Mouse (Mus musculus): ENCODE data around the gene Kbtbd2. TPM values are rescaled to one million over a fixed set of nuclear protein-coding genes. Genes with fewer than 3 reads are reported as not detected.
A peak's percentile ranks its signal among the peaks of the same experiment; 100 is the strongest.

Kbtbd2 gene
- polyA plus RNA-seq (2015; fragmentation: Nextera tagmentation; extraction: Ambion mirVana) = 17.1 and 19.3 TPM in 2 replicates

GRCm38 (mm10) chr6:56797311-56798151 lies at the start of gene Kbtbd2:
TSS of gene Kbtbd2 (minus strand) at chr6:56797813.
- under 1% methylated on average over 87 of the region's 98 CpGs for WGBS
- Histone ChIP-seq H3K36me3 (ENCODE audit: control insufficient read depth, insufficient read depth, low read length) (no peaks in the 10 kb centered on the region), H3K27ac (ENCODE audit: low read length) (peak within 1 kb of the TSS; percentile 100), H3K9ac (ENCODE audit: low read depth, low read length) (peak within 1 kb of the TSS; percentile 97), H3K27me3 (replicated peaks; ENCODE audit: control insufficient read depth, insufficient read depth, low read length) (no peaks in the 10 kb centered on the region), H3K9me3 (ENCODE audit: control insufficient read depth, low read length) (no peaks in the 10 kb centered on the region), H3K4me2 (ENCODE audit: low read depth, low read length) (peak within 1 kb of the TSS; percentile 86), H3K4me3 (ENCODE audit: low read length) (peak within 1 kb of the TSS; percentile 80), H3K4me1 (ENCODE audit: control insufficient read depth, insufficient read depth, low read length) (peaks cover 18% of the 10 kb centered on the region)
- peak; percentile 95 for ATAC-seq

- H3K4me2 ChIP-seq (ENCODE audit: low read depth, low read length) = no peak overlapping the region
- no peak overlapping the region for H3K27ac ChIP-seq (ENCODE audit: low read length)
- no peak overlapping the region for H3K4me3 ChIP-seq (ENCODE audit: low read length)
- 89% methylated on average over 2 of the region's 2 CpGs for WGBS
- H3K36me3 ChIP-seq (ENCODE audit: control insufficient read depth, insufficient read depth, low read length) = no peaks in the 10 kb centered on the region
- no peak overlapping the region for H3K9ac ChIP-seq (ENCODE audit: low read depth, low read length)
- H3K27me3 ChIP-seq (replicated peaks; ENCODE audit: control insufficient read depth, insufficient read depth, low read length) = no peaks in the 10 kb centered on the region
- H3K9me3 ChIP-seq (ENCODE audit: control insufficient read depth, low read length) = no peaks in the 10 kb centered on the region
- H3K4me1 ChIP-seq (ENCODE audit: control insufficient read depth, insufficient read depth, low read length) = no peaks in the 10 kb centered on the region
- 0 out of 2 replicates have a peak, but pooled peaks have one; percentile 38 for ATAC-seq
Measured at GRCm38 (mm10) chr6:56844365-56844764, 46.8 kb upstream of the Kbtbd2 start.

- no peaks in the 10 kb centered on the region for H3K9me3 ChIP-seq (ENCODE audit: control insufficient read depth, low read length)
- H3K4me2 ChIP-seq (ENCODE audit: low read depth, low read length) = no peak overlapping the region
- H3K27me3 ChIP-seq (replicated peaks; ENCODE audit: control insufficient read depth, insufficient read depth, low read length) = no peaks in the 10 kb centered on the region
- no peak overlapping the region for H3K4me3 ChIP-seq (ENCODE audit: low read length)
- no peak overlapping the region for H3K27ac ChIP-seq (ENCODE audit: low read length)
- no peak overlapping the region for H3K9ac ChIP-seq (ENCODE audit: low read depth, low read length)
- ATAC-seq = no peak
- H3K36me3 ChIP-seq (ENCODE audit: control insufficient read depth, insufficient read depth, low read length) = no peaks in the 10 kb centered on the region
- WGBS = 86% methylated on average over 3 of the region's 3 CpGs
- H3K4me1 ChIP-seq (ENCODE audit: control insufficient read depth, insufficient read depth, low read length) = no peaks in the 10 kb centered on the region
Measured at GRCm38 (mm10) chr6:56843229-56843628, 45.6 kb upstream of the Kbtbd2 start.

- Histone ChIP-seq H3K9ac (ENCODE audit: low read depth, low read length) (no peak overlapping the region), H3K4me2 (ENCODE audit: low read depth, low read length) (no peak overlapping the region), H3K27ac (ENCODE audit: low read length) (no peak overlapping the region), H3K27me3 (replicated peaks; ENCODE audit: control insufficient read depth, insufficient read depth, low read length) (no peaks in the 10 kb centered on the region), H3K4me3 (ENCODE audit: low read length) (no peak overlapping the region), H3K36me3 (ENCODE audit: control insufficient read depth, insufficient read depth, low read length) (no peaks in the 10 kb centered on the region; the same call in 1 of the 2 replicates), H3K4me1 (ENCODE audit: control insufficient read depth, insufficient read depth, low read length) (no peaks in the 10 kb centered on the region), H3K9me3 (ENCODE audit: control insufficient read depth, low read length) (no peaks in the 10 kb centered on the region)
- 90% methylated on average over 3 of the region's 3 CpGs for WGBS
- no peak for ATAC-seq
Measured at GRCm38 (mm10) chr6:56837621-56838020, 40.0 kb upstream of the Kbtbd2 start.

GRCm38 (mm10) chr6:56837166-56837565 lies 39.6 kb upstream of the Kbtbd2 start:
- WGBS = 93% methylated on average over 12 of the region's 12 CpGs
- H3K27me3 ChIP-seq (replicated peaks; ENCODE audit: control insufficient read depth, insufficient read depth, low read length) = no peaks in the 10 kb centered on the region
- no peak overlapping the region for H3K27ac ChIP-seq (ENCODE audit: low read length)
- no peak overlapping the region for H3K4me2 ChIP-seq (ENCODE audit: low read depth, low read length)
- H3K4me1 ChIP-seq (ENCODE audit: control insufficient read depth, insufficient read depth, low read length) = no peaks in the 10 kb centered on the region
- ATAC-seq = no peak
- no peak overlapping the region for H3K9ac ChIP-seq (ENCODE audit: low read depth, low read length)
- H3K36me3 ChIP-seq (ENCODE audit: control insufficient read depth, insufficient read depth, low read length) = no peaks in the 10 kb centered on the region; the same call in 1 of the 2 replicates
- H3K9me3 ChIP-seq (ENCODE audit: control insufficient read depth, low read length) = no peaks in the 10 kb centered on the region
- no peak overlapping the region for H3K4me3 ChIP-seq (ENCODE audit: low read length)

- WGBS = 87% methylated on average over 10 of the region's 10 CpGs
Measured at GRCm38 (mm10) chr6:56835532-56835931, 37.9 kb upstream of the Kbtbd2 start.

GRCm38 (mm10) chr6:56834769-56835168 lies 37.2 kb upstream of the Kbtbd2 start:
- Histone ChIP-seq H3K4me2 (ENCODE audit: low read depth, low read length) (no peak overlapping the region), H3K9ac (ENCODE audit: low read depth, low read length) (no peak overlapping the region), H3K36me3 (ENCODE audit: control insufficient read depth, insufficient read depth, low read length) (no peaks in the 10 kb centered on the region; the same call in 1 of the 2 replicates), H3K9me3 (ENCODE audit: control insufficient read depth, low read length) (no peaks in the 10 kb centered on the region), H3K27me3 (replicated peaks; ENCODE audit: control insufficient read depth, insufficient read depth, low read length) (no peaks in the 10 kb centered on the region), H3K4me1 (ENCODE audit: control insufficient read depth, insufficient read depth, low read length) (no peaks in the 10 kb centered on the region), H3K4me3 (ENCODE audit: low read length) (no peak overlapping the region), H3K27ac (ENCODE audit: low read length) (no peak overlapping the region)
- no peak for ATAC-seq
- 65% methylated on average over 5 of the region's 5 CpGs for WGBS

More at GRCm38 (mm10) chr6:56835532-56835931, 37.9 kb upstream of the Kbtbd2 start:
- Histone ChIP-seq H3K36me3 (ENCODE audit: control insufficient read depth, insufficient read depth, low read length) (no peaks in the 10 kb centered on the region; the same call in 1 of the 2 replicates), H3K4me1 (ENCODE audit: control insufficient read depth, insufficient read depth, low read length) (no peaks in the 10 kb centered on the region), H3K4me2 (ENCODE audit: low read depth, low read length) (no peak overlapping the region), H3K9me3 (ENCODE audit: control insufficient read depth, low read length) (no peaks in the 10 kb centered on the region), H3K27me3 (replicated peaks; ENCODE audit: control insufficient read depth, insufficient read depth, low read length) (no peaks in the 10 kb centered on the region), H3K9ac (ENCODE audit: low read depth, low read length) (no peak overlapping the region), H3K27ac (ENCODE audit: low read length) (no peak overlapping the region), H3K4me3 (ENCODE audit: low read length) (no peak overlapping the region)
- no peak for ATAC-seq

- H3K27ac ChIP-seq (ENCODE audit: low read length) = no peak overlapping the region
- no peaks in the 10 kb centered on the region for H3K4me1 ChIP-seq (ENCODE audit: control insufficient read depth, insufficient read depth, low read length)
- no peaks in the 10 kb centered on the region; the same call in 1 of the 2 replicates for H3K36me3 ChIP-seq (ENCODE audit: control insufficient read depth, insufficient read depth, low read length)
- peak overlapping the region; percentile 74 for H3K4me3 ChIP-seq (ENCODE audit: low read length)
- H3K9ac ChIP-seq (ENCODE audit: low read depth, low read length) = no peak overlapping the region
- no peak for ATAC-seq
- H3K9me3 ChIP-seq (ENCODE audit: control insufficient read depth, low read length) = no peaks in the 10 kb centered on the region
- no peaks in the 10 kb centered on the region for H3K27me3 ChIP-seq (replicated peaks; ENCODE audit: control insufficient read depth, insufficient read depth, low read length)
- H3K4me2 ChIP-seq (ENCODE audit: low read depth, low read length) = peak overlapping the region; percentile 88
Measured at GRCm38 (mm10) chr6:56832830-56833229, 35.2 kb upstream of the Kbtbd2 start.

GRCm38 (mm10) chr6:56832407-56832796 lies 34.8 kb upstream of the Kbtbd2 start:
- WGBS = 3% methylated on average over 15 of the region's 15 CpGs
- Histone ChIP-seq H3K27ac (ENCODE audit: low read length) (peak overlapping the region; percentile 82), H3K4me2 (ENCODE audit: low read depth, low read length) (peak overlapping the region; percentile 88), H3K4me1 (ENCODE audit: control insufficient read depth, insufficient read depth, low read length) (no peaks in the 10 kb centered on the region), H3K4me3 (ENCODE audit: low read length) (peak overlapping the region; percentile 74), H3K27me3 (replicated peaks; ENCODE audit: control insufficient read depth, insufficient read depth, low read length) (no peaks in the 10 kb centered on the region), H3K36me3 (ENCODE audit: control insufficient read depth, insufficient read depth, low read length) (no peaks in the 10 kb centered on the region), H3K9me3 (ENCODE audit: control insufficient read depth, low read length) (no peaks in the 10 kb centered on the region), H3K9ac (ENCODE audit: low read depth, low read length) (peak overlapping the region; percentile 84)
- peak; percentile 16 for ATAC-seq
